Mouse (Mus musculus): ENCODE results near the gene Gm20604. TPM values are rescaled to one million over a fixed set of nuclear protein-coding genes. Genes with fewer than 3 reads are reported as not detected.
A peak's percentile ranks its signal among the peaks of the same experiment; 100 is the strongest.

The Gm20604 gene
- total RNA-seq, 2 experiments from 2014 or later = 1.2 to 6.1 TPM

- ATAC-seq (replicated peaks; ENCODE audit: low FRiP score, poor library complexity, severe bottlenecking) = no peak
Measured at GRCm38 (mm10) chr12:102710851-102711375, 47.6 kb downstream of the Gm20604 start.

GRCm38 (mm10) chr12:102709896-102710295 lies 48.6 kb downstream of the Gm20604 start:
- no peak for ATAC-seq (replicated peaks; ENCODE audit: low FRiP score, poor library complexity, severe bottlenecking)

GRCm38 (mm10) chr12:102708220-102708619 lies 50.3 kb downstream of the Gm20604 start:
- ATAC-seq (replicated peaks; ENCODE audit: low FRiP score, poor library complexity, severe bottlenecking) = no peak

- ATAC-seq (replicated peaks; ENCODE audit: low FRiP score, poor library complexity, severe bottlenecking) = no peak
Measured at GRCm38 (mm10) chr12:102706833-102707463, 51.5 kb downstream of the Gm20604 start.

- no peak for ATAC-seq (replicated peaks; ENCODE audit: low FRiP score, poor library complexity, severe bottlenecking)
Measured at GRCm38 (mm10) chr12:102705906-102706640, 52.4 kb downstream of the Gm20604 start.

GRCm38 (mm10) chr12:102705216-102705871 lies 53.1 kb downstream of the Gm20604 start:
- ATAC-seq (replicated peaks; ENCODE audit: low FRiP score, poor library complexity, severe bottlenecking) = peak; percentile 61

GRCm38 (mm10) chr12:102704457-102705198 lies 53.8 kb downstream of the Gm20604 start, which contains the start of gene Itpk1:
Itpk1 (minus strand) TSS chr12:102704930.
- ATAC-seq (replicated peaks; ENCODE audit: low FRiP score, poor library complexity, severe bottlenecking) = peak; percentile 63

GRCm38 (mm10) chr12:102703921-102704408 lies 54.5 kb downstream of the Gm20604 start:
- no peak; the same call in 1 of the 2 replicates for ATAC-seq (replicated peaks; ENCODE audit: low FRiP score, poor library complexity, severe bottlenecking)

- ATAC-seq (replicated peaks; ENCODE audit: low FRiP score, poor library complexity, severe bottlenecking) = no peak
Measured at GRCm38 (mm10) chr12:102703441-102703840, 55.0 kb downstream of the Gm20604 start.

GRCm38 (mm10) chr12:102703111-102703412 lies 55.4 kb downstream of the Gm20604 start:
- no peak for ATAC-seq (replicated peaks; ENCODE audit: low FRiP score, poor library complexity, severe bottlenecking)

GRCm38 (mm10) chr12:102702356-102703110 lies 55.9 kb downstream of the Gm20604 start:
- no peak for ATAC-seq (replicated peaks; ENCODE audit: low FRiP score, poor library complexity, severe bottlenecking)

GRCm38 (mm10) chr12:102701691-102702207 lies 56.7 kb downstream of the Gm20604 start:
- ATAC-seq (replicated peaks; ENCODE audit: low FRiP score, poor library complexity, severe bottlenecking) = no peak

- ATAC-seq (replicated peaks; ENCODE audit: low FRiP score, poor library complexity, severe bottlenecking) = no peak
Measured at GRCm38 (mm10) chr12:102700453-102700852, 58.0 kb downstream of the Gm20604 start.

GRCm38 (mm10) chr12:102699156-102699555 lies 59.3 kb downstream of the Gm20604 start:
- ATAC-seq (replicated peaks; ENCODE audit: low FRiP score, poor library complexity, severe bottlenecking) = no peak

GRCm38 (mm10) chr12:102698089-102698684 lies 60.3 kb downstream of the Gm20604 start:
- ATAC-seq (replicated peaks; ENCODE audit: low FRiP score, poor library complexity, severe bottlenecking) = no peak

GRCm38 (mm10) chr12:102697381-102697780 lies 61.1 kb downstream of the Gm20604 start:
- ATAC-seq (replicated peaks; ENCODE audit: low FRiP score, poor library complexity, severe bottlenecking) = no peak

GRCm38 (mm10) chr12:102696635-102697354 lies 61.7 kb downstream of the Gm20604 start:
- no peak for ATAC-seq (replicated peaks; ENCODE audit: low FRiP score, poor library complexity, severe bottlenecking)

Data from erythroblast, adult 5-6 weeks (primary cell).